Mouse (Mus musculus) embryonic fibroblast, embryonic 13.5 days (primary cell): Measurements from ENCODE around the gene Kcnt1.

Experiments
- CTCF ChIP-seq: IDR thresholded peaks from 2 replicates; pipeline ENCODE4 v1.5.1; 2011; ENCODE audit warnings: mild to moderate bottlenecking, control low read depth, low read length, moderate library complexity, borderline replicate concordance; ENCODE audit not compliant: insufficient read depth
- POLR2A ChIP-seq: IDR thresholded peaks from 2 replicates; pipeline ENCODE4 v1.6.1; 2011; ENCODE audit warnings: low read depth, mild to moderate bottlenecking, control low read depth, low read length, moderate library complexity

- no peak for TF ChIP-seq CTCF
- no peak for TF ChIP-seq POLR2A
Observed at GRCm38 (mm10) chr2:25877250-25877735, 13.8 kb downstream of the Kcnt1 start.
